Mouse (Mus musculus): ENCODE results near the gene Bod1.
A peak's percentile ranks its signal among the peaks of the same experiment; 100 is the strongest.

Gene Bod1

GRCm38 (mm10) chr11:31669172-31669869 lies 2.4 kb downstream of the Bod1 start:
- DNase-seq (ENCODE audit: low spot score in 2 of 2), result no peak

- DNase-seq (ENCODE audit: low spot score in 2 of 2), result no peak
These were observed 7.5 kb downstream of the Bod1 start for GRCm38 (mm10) chr11:31664186-31664585.

GRCm38 (mm10) chr11:31663501-31663900 lies 8.2 kb downstream of the Bod1 start:
- no peak for DNase-seq (ENCODE audit: low spot score in 2 of 2)

GRCm38 (mm10) chr11:31662872-31663446 lies 8.7 kb downstream of the Bod1 start:
- DNase-seq (ENCODE audit: low spot score in 2 of 2), result no peak

GRCm38 (mm10) chr11:31662214-31662613 lies 9.5 kb downstream of the Bod1 start:
- DNase-seq (ENCODE audit: low spot score in 2 of 2), result no peak

GRCm38 (mm10) chr11:31657806-31658175 lies 13.9 kb downstream of the Bod1 start:
- DNase-seq (ENCODE audit: low spot score in 2 of 2), result no peak

- no peak for DNase-seq (ENCODE audit: low spot score in 2 of 2)
These were observed 14.4 kb downstream of the Bod1 start for GRCm38 (mm10) chr11:31657168-31657805.

- no peak for DNase-seq (ENCODE audit: low spot score in 2 of 2)
These were observed 22.2 kb downstream of the Bod1 start for GRCm38 (mm10) chr11:31649507-31649906.

- no peak for DNase-seq (ENCODE audit: low spot score in 2 of 2)
These were observed 24.4 kb downstream of the Bod1 start for GRCm38 (mm10) chr11:31647268-31647667.

- DNase-seq (ENCODE audit: low spot score in 2 of 2), result no peak
These were observed 25.1 kb downstream of the Bod1 start for GRCm38 (mm10) chr11:31646571-31646970.

- no peak for DNase-seq (ENCODE audit: low spot score in 2 of 2)
These were observed 28.6 kb downstream of the Bod1 start for GRCm38 (mm10) chr11:31643120-31643519.

GRCm38 (mm10) chr11:31641066-31641810 lies 30.4 kb downstream of the Bod1 start:
- DNase-seq (ENCODE audit: low spot score in 2 of 2), result no peak

GRCm38 (mm10) chr11:31640187-31640586 lies 31.5 kb downstream of the Bod1 start:
- no peak for DNase-seq (ENCODE audit: low spot score in 2 of 2)

- DNase-seq (ENCODE audit: low spot score in 2 of 2), result peak; percentile 52 to 59
These were observed 33.8 kb downstream of the Bod1 start for GRCm38 (mm10) chr11:31637788-31638373.

- no peak for DNase-seq (ENCODE audit: low spot score in 2 of 2)
These were observed 43.0 kb downstream of the Bod1 start for GRCm38 (mm10) chr11:31628700-31629099.

GRCm38 (mm10) chr11:31620796-31621195 lies 50.9 kb downstream of the Bod1 start:
- no peak for DNase-seq (ENCODE audit: low spot score in 2 of 2)

GRCm38 (mm10) chr11:31617797-31618196 lies 53.9 kb downstream of the Bod1 start:
- DNase-seq (ENCODE audit: low spot score in 2 of 2), result no peak

- DNase-seq (ENCODE audit: low spot score in 2 of 2), result no peak
These were observed 54.4 kb downstream of the Bod1 start for GRCm38 (mm10) chr11:31617236-31617635.

- no peak for DNase-seq (ENCODE audit: low spot score in 2 of 2)
These were observed 55.0 kb downstream of the Bod1 start for GRCm38 (mm10) chr11:31616722-31617121.

Data from frontal cortex, postnatal 25 days (tissue).